Mouse (Mus musculus): ENCODE data around the gene Dazap2. TPM values are rescaled to one million over a fixed set of nuclear protein-coding genes. Genes with fewer than 3 reads are reported as not detected.

Gene Dazap2
- polyA plus RNA-seq, 1 experiment, result 130 TPM

DNA sequence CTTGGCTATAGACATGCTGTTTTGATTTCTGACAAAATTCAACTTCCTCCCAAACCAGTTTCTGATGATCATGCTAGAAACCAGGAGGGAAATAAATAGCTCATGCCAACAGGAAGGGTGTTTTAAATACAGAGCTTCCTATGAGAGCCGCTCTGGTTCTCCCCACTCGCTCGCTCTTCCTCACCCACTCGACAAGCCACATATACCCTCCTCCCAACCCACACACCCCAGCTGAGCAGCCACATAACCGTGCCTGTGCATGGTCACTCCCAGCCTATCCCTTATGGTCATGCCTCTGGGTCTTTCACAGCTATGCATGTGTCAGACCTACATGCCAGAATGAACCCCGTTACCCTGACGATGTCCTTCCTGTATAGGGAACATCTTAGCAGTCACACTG, 7.0 kb downstream of the Dazap2 start:
- peaks cover 3% of the 10 kb centered on the region; the same call in 1 of the 2 replicates for H3K4me1 ChIP-seq (ENCODE audit: control insufficient read depth, insufficient read depth, insufficient read length, low read length)
- no peak overlapping the region for H3K4me3 ChIP-seq (ENCODE audit: insufficient read depth, low read depth, low read length)
- H3K27ac ChIP-seq (replicated peaks; ENCODE audit: low read depth, low read length), result peak overlapping the region; percentile 56

DNA sequence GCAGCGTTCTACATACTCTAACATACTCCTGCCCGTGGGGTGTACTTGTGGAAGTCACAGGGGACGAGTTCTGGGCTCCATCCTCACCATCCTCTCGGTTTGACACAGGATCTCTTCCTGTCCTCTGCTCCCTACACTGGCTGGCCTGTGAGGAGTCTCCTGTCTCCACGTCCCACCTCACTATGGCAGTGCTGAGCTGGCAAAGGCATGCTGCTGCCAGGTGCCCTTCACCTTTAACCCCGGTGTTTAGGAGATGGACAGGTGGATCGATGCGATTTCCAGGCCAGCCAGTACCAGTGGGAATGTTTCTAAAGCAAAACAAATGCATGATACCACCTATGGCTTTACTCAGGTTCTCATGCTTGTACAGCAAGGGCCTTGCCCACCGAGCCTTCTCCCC, 8.6 kb downstream of the Dazap2 start:
- Histone ChIP-seq H3K4me1 (ENCODE audit: control insufficient read depth, insufficient read depth, insufficient read length, low read length) (peaks cover 12% of the 10 kb centered on the region), H3K27ac (replicated peaks; ENCODE audit: low read depth, low read length) (no peak overlapping the region)

DNA sequence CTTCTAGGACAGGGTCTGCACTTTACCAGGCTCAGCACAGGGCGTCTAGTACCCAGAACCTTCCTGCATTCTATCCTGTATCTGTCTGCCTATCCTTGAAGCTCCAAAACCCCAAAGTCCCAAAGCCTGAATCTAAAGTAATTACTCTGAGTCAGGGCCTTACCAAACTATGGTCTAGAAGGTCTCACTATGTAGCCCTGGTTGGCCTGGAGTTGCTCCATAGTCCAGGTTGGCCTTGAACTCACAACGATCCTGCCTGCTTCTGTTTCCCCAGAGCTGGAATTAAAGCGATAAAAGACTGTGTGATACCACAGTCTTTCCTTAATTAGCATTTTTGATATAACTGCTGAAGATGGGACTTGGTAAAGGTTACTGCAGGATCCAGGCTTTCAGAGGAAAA, 9.3 kb downstream of the Dazap2 start:
- peaks cover 12% of the 10 kb centered on the region for H3K4me1 ChIP-seq (ENCODE audit: control insufficient read depth, insufficient read depth, insufficient read length, low read length)
- H3K4me3 ChIP-seq (ENCODE audit: insufficient read depth, low read depth, low read length), result no peak overlapping the region
- H3K27ac ChIP-seq (replicated peaks; ENCODE audit: low read depth, low read length), result no peak overlapping the region

More for the DNA sequence above, 8.6 kb downstream of the Dazap2 start:
- H3K4me3 ChIP-seq (ENCODE audit: insufficient read depth, low read depth, low read length), result no peak overlapping the region

DNA sequence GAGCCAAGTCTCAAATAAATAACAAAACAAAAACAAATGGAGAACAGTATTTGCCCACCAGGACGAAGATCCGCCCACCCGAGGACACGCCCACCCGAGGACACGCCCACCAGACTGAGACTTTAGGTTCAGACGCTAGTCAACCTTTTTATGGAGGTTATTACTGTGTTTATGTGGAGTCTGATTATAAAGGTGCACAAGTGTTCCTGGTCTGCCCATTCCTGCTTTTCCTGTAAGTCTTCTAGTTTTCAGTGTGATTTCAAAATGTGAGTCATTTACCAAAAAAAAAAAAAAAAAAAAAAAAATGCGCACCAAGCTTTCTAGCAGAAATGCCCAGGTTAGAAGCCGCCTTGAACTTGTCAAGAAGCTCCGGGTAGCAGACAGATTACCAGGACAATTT, 12.1 kb downstream of the Dazap2 start:
- peak overlapping the region; percentile 63; the same call in 1 of the 2 replicates for H3K27ac ChIP-seq (replicated peaks; ENCODE audit: low read depth, low read length)
- H3K4me1 ChIP-seq (ENCODE audit: control insufficient read depth, insufficient read depth, insufficient read length, low read length), result peaks cover 16% of the 10 kb centered on the region
- no peak overlapping the region for H3K4me3 ChIP-seq (ENCODE audit: insufficient read depth, low read depth, low read length)

DNA sequence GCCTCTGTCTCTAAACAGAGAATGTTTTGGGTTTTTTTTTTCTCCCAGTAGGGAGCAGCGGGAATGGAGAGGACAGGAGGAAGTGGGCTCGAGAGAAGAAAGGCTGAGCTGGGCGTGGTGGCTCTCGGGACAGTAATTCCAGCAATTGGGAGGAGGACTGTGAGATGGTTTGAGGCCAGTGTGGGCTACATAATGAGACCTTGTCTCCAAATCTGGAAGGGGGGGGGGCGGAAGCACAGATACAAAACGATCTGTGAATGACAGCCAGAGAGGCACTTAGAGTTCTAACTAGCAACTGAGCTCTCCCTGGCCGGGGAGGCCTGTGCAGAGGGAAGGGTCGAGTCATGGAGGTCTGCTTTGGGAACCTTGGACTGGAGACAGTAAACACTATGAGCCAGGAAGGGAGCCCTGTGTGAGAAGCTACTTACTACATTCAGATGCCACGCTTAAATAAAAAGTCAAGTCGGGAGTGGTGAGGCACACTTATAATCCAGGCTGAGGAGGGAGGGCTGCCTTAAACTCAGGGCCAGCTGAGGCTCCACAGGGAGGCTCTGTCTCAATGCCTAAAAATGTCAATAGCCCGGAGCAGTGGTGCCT, 12.7 kb downstream of the Dazap2 start:
- no peak overlapping the region for H3K4me3 ChIP-seq (ENCODE audit: insufficient read depth, low read depth, low read length)
- peak overlapping the region; percentile 63 for H3K27ac ChIP-seq (replicated peaks; ENCODE audit: low read depth, low read length)
- peaks cover 20% of the 10 kb centered on the region for H3K4me1 ChIP-seq (ENCODE audit: control insufficient read depth, insufficient read depth, insufficient read length, low read length)

DNA sequence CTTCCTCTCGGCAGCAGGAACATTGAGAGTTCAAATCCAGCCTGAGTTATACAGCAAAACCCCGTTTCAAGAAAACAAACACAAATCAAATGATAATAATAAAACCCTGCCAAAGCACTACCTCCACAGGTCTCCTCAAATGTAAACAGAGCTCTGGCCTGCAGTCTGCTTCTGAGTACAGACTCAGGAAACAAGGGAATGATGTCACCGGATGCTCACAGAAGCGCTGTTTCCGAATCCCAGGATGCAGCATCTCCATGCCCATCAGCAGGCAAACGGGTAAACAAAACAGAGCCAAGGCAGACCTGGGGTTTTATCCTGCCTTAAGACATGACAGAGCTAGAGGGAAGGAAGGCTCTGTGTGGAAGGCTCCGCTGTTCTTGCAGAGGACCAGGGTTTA, 13.6 kb downstream of the Dazap2 start:
- peaks cover 24% of the 10 kb centered on the region for H3K4me1 ChIP-seq (ENCODE audit: control insufficient read depth, insufficient read depth, insufficient read length, low read length)
- H3K27ac ChIP-seq (replicated peaks; ENCODE audit: low read depth, low read length), result peak overlapping the region; percentile 11; the same call in 1 of the 2 replicates
- H3K4me3 ChIP-seq (ENCODE audit: insufficient read depth, low read depth, low read length), result no peak overlapping the region

DNA sequence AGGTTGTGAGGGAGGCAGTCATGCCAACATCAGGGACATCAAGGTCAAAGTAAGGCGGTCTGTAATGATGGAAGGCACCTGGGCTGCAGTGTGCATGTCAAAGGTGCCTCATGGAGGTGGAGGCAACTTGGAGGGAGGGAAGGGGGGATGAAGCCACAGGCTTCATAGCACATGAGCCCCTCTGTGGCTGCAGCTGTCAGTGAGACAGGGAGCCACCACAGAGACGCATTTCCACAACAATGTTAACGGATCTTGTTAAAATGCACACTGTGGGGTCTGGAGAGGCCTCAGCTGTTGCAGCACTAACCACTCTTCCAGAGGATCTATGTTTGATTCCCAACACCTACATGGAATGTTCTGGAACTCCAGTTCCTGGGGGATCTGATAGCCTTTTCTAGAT, 15.0 kb downstream of the Dazap2 start:
- H3K4me3 ChIP-seq (ENCODE audit: insufficient read depth, low read depth, low read length), result no peak overlapping the region
- H3K27ac ChIP-seq (replicated peaks; ENCODE audit: low read depth, low read length), result no peak overlapping the region
- H3K4me1 ChIP-seq (ENCODE audit: control insufficient read depth, insufficient read depth, insufficient read length, low read length), result peaks cover 25% of the 10 kb centered on the region

DNA sequence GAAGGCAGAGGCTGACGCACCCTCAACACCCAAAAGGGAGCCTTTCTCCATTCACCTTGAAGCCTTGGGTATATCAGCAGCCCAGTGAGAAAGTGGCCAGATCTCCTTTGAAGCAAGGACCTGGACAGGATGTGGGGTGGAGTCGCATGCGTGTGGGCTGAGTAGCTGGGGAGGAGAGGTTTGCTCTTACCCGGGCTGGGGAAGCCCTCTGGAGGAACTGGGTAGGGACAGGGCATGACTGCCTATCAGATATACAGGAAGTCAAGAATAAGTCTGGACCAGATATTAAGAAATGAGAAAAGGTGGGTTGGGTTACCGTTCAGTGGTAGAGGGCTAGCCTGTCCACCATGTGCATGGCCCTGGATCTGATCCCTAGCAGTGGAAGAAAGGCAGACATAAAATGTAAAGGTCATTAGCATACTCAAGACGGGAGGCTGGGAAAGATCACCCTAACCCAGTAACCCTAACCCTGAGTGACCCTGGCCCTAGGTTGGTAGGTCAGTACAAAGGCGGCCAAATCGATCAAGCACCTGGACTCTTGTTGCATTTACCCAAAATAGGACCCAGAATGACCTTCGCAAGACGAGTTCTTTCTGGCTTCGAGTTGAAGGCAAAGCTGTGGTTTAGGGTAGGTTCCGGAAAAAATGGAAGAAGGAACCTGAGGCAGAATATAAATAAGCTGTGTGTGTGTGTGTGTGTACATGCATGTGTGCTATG, 16.5 kb downstream of the Dazap2 start:
- Histone ChIP-seq H3K4me3 (ENCODE audit: insufficient read depth, low read depth, low read length) (no peak overlapping the region), H3K4me1 (ENCODE audit: control insufficient read depth, insufficient read depth, insufficient read length, low read length) (peaks cover 30% of the 10 kb centered on the region), H3K27ac (replicated peaks; ENCODE audit: low read depth, low read length) (no peak overlapping the region)

DNA sequence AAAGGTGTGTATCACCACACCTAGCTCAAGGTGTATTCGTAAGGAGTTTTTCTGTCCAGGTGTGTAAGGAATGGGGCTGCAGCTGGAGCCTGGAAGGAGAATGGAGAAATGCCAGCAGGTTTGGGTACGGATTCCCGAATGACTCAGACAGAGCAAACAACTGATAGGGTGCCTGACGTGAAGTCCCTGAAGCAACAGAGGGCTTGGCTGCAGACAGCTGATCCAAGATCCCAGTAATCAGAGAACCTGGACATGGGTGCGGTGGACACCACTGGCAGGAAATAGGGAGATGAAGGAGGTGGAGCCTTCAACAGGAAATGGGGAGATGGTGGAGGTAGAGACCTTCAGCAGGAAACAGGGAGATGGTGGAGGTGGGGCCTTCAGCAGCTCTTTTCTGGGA, 17.2 kb downstream of the Dazap2 start:
- H3K27ac ChIP-seq (replicated peaks; ENCODE audit: low read depth, low read length), result no peak overlapping the region
- no peak overlapping the region for H3K4me3 ChIP-seq (ENCODE audit: insufficient read depth, low read depth, low read length)
- H3K4me1 ChIP-seq (ENCODE audit: control insufficient read depth, insufficient read depth, insufficient read length, low read length), result peaks cover 30% of the 10 kb centered on the region

DNA sequence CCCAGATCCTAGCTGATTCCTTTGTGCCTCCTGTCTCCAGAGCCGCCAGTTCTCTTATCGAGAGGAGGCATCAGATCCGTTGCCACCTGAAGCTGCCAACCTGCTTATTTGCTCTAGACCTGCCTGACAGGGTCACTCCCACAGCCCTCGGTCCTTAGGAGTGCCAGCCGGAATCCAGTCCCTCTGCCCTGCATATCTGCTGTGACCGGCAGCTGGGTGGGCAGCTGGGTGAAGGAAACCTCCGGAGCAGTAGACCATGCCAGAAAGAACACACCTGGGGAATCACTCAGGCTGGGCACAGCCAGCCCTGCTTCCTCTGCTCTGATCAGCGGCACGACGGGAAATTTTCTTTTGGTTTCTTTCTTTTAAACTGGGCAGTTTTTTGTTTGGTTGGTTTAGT, 18.2 kb downstream of the Dazap2 start:
- no peak overlapping the region for H3K4me3 ChIP-seq (ENCODE audit: insufficient read depth, low read depth, low read length)
- H3K27ac ChIP-seq (replicated peaks; ENCODE audit: low read depth, low read length), result peak overlapping the region; percentile 32
- H3K4me1 ChIP-seq (ENCODE audit: control insufficient read depth, insufficient read depth, insufficient read length, low read length), result peaks cover 23% of the 10 kb centered on the region

DNA sequence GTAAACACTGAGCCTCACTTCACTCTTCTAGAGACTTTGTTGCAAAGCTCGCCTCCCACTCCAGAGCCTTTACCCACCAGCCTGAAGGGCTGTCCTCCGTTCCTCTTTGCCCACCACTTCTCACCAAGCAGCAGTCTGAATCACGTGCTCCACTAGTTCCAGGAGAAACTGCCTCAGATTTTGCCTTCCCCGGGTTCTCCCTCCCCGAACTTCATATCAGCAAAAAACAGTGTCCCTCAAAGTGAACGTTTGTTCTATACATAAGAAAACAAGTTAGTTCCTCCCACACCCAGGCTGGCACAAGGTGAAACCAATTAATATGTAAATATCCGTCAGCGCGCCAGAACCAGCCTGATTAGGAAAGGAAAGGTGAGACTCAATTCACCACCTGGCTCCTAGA, 20.1 kb downstream of the Dazap2 start:
- H3K4me1 ChIP-seq (ENCODE audit: control insufficient read depth, insufficient read depth, insufficient read length, low read length), result peaks cover 21% of the 10 kb centered on the region
- peak overlapping the region; percentile 91 for H3K4me3 ChIP-seq (ENCODE audit: insufficient read depth, low read depth, low read length)
- H3K27ac ChIP-seq (replicated peaks; ENCODE audit: low read depth, low read length), result no peak overlapping the region

DNA sequence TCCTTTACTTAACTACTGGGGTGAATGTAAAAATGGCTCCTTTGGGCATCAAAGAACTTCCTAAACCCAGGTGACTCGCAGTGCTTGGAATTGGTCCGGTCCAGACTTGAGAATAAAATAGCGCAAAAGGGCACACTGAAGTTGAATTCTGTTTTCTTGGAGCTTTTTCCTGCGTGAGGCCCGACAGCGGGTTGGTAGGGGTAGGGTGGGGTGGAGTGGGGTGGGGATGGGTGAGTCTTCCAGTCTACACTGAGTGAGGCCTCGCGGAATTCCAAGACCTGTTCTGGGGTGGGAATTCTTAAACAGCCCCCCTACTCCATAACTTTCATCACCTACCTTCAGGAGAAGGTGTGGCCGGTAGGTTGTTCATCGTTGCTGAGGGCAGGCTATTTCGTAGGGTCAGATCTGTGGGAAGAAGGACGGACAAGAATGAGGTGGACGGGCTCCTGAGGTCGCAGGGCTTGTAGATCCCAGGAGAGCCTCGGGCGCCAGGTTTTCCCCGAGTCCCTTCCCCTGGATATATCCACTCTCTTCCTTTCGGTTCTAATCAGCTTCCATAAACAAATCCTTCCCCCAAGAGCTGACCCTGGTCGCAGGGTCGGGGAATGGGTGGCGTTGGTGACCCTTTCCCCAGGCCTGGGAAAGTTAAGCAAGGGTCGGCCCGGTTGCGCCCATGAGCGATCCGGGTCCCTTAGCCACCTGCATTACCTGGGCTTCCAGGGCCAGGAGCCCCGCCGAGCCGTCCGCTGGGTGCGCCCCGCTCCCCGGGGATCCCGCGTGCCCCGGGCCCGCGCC, 20.9 kb downstream of the Dazap2 start:
- Histone ChIP-seq H3K27ac (replicated peaks; ENCODE audit: low read depth, low read length) (peak overlapping the region; percentile 69), H3K4me1 (ENCODE audit: control insufficient read depth, insufficient read depth, insufficient read length, low read length) (peaks cover 21% of the 10 kb centered on the region)

DNA sequence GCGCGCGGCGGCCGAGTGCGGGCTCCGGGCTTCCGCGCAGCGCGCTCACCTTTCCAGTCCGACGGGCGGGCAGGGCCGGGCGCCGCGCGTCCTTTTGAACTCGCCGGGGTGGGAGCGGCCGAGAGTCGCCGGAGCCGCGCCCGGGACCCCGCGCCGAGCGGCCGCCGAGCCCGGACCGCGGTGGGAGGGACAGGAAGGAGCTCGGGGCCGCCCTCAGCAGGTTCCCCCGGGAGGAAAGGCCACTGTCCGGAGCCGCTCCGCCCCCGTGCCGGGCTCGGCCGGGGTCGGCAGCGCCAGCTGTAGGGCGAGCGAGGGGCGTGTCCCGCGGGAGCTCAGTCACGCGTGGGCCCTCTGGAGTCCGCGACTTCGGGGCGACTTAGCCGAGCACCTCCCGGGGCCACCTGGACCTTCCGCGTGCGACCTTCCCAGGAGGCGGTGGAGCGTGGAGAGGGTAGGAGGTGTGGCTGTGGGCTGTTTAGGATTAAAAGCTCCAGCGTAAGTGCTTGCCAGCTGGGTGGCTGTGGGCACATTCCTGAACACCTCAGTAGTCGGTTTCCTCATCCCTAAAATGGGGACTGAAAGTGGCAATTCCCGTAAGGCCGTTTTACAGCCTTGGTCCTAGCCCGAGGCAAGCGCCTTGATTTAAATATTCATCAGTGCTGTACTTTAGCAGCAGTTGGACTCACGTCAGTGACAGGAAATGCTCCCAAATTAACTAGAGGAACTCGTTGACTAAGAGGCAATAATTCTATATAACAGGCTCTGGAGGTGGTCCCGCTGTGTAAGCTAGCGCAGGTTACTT, 21.8 kb downstream of the Dazap2 start, which contains the start of gene Smagp:
Gene Smagp (minus strand): TSS at position 241 of the 802 bp plus-strand sequence.
- Histone ChIP-seq H3K4me3 (ENCODE audit: insufficient read depth, low read depth, low read length) (peak within 1 kb of the TSS; percentile 91), H3K4me1 (ENCODE audit: control insufficient read depth, insufficient read depth, insufficient read length, low read length) (peaks cover 17% of the 10 kb centered on the region), H3K27ac (replicated peaks; ENCODE audit: low read depth, low read length) (peak within 1 kb of the TSS; percentile 69)

More for the DNA sequence above, 20.9 kb downstream of the Dazap2 start:
- peak overlapping the region; percentile 91 for H3K4me3 ChIP-seq (ENCODE audit: insufficient read depth, low read depth, low read length)

DNA sequence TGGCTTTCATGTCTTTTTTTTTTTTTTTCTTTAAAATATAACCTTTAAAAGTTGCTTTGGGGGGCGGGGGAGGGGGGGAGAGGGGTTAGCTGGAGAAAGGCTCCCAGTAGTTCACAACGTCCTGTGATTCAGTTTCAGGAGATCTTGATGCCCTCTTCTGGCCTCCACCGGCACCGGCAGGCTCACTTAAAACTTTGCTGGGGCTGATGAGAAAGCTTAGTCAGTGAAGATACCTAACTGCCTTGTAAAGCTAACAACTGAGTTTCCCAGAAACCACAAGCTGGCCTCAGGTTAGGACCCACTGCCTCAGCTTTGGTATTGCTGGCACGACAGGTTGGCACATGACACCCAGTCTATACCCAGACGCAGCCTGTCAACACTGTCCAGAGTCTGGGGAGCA, 22.5 kb downstream of the Dazap2 start:
- Histone ChIP-seq H3K4me1 (ENCODE audit: control insufficient read depth, insufficient read depth, insufficient read length, low read length) (peaks cover 11% of the 10 kb centered on the region), H3K4me3 (ENCODE audit: insufficient read depth, low read depth, low read length) (peak overlapping the region; percentile 91; the same call in 1 of the 2 replicates), H3K27ac (replicated peaks; ENCODE audit: low read depth, low read length) (no peak overlapping the region)

All from brown adipose tissue, adult 24 weeks (tissue).